ENCODE assay signal across 19 mouse cellular contexts in genomic region chr13:70641381-70641780, GRCm38 (mm10). TPM values are rescaled to one million over a fixed set of nuclear protein-coding genes. Genes with fewer than 3 reads are reported as not detected.
A peak's percentile ranks its signal among the peaks of the same experiment; 100 is the strongest.
DNase-seq lines count a peak whose midpoint lies in the region; ATAC-seq lines count a peak whose summit lies in the region.
"Had no signal": no experiment of that assay in that cellular context is flagged by ENCODE, and none has a peak within 500 bp of the region (broad histone marks: within the 10 kb centered on the region; RNA-seq: fewer than 3 reads in every experiment).

No protein-coding gene starts in this region.

- peak; percentile 64 for ATAC-seq in granulocyte monocyte progenitor cell, adult 5-6 weeks (replicated peaks; ENCODE audit: poor library complexity, severe bottlenecking)
- ATAC-seq: activated CD4-positive, CD25-positive, alpha-beta regulatory T cell, adult 4 months; hindbrain, embryonic 16.5 days; intestine, postnatal 0 days had no signal

- peak; percentile 74 for DNase-seq in heart, adult 11 months
- DNase-seq in heart, postnatal 4 days = no peak
- peak; percentile 93 for DNase-seq in 416B (ENCODE audit: low read depth)
- peak; percentile 78 for DNase-seq in lung, postnatal 36 days
- DNase-seq in urinary bladder, postnatal 10 days (ENCODE audit: low spot score) = no peak
- no peak for DNase-seq in kidney, postnatal 14 days
- no peak for DNase-seq in urinary bladder, postnatal 25 days (ENCODE audit: low spot score)
- DNase-seq: cerebellum, postnatal 14 days; gastrocnemius, postnatal 25 days; heart, postnatal 36 days; kidney, postnatal 25 days; liver, embryonic 13.5 days; midbrain, embryonic 14.5 days; right cerebral cortex, postnatal 14 days; thymus, postnatal 4 days had no signal

RNA-seq across cellular contexts. Expression of gene Ice1, which starts 3.9 kb away (rescaled TPM):
- total RNA-seq in heart, postnatal 4 days (2021) = 10 to 100 TPM; 35.8 to 36.4 TPM
- 33.6 and 37.3 TPM in 2 replicates for total RNA-seq in granulocyte monocyte progenitor cell, adult 5-6 weeks (2014; fragmentation: Nextera tagmentation)
- 24.9 TPM in 2 replicates for total RNA-seq in granulocyte monocyte progenitor cell, adult 5-6 weeks (2017)

Comparison
In these comparisons a context has a peak if more than half of its experiments do, and no peak if none do; other contexts are left out.
1. DNase-seq: peak in heart, adult 11 months (single experiment), 416B (single experiment) and lung, postnatal 36 days (single experiment); none in heart, postnatal 4 days (single experiment), urinary bladder, postnatal 10 days (single experiment), kidney, postnatal 14 days (single experiment) and urinary bladder, postnatal 25 days (single experiment).